Mouse (Mus musculus) small intestine, adult 2 months (tissue): Measurements from ENCODE around the gene Abcd1. TPM values are rescaled to one million over a fixed set of nuclear protein-coding genes. Genes with fewer than 3 reads are reported as not detected.

ENCODE experiments used
- H3K27ac ChIP-seq: fragments of 200-500 bp; 2 replicates; pipeline ENCODE4 v1.5.1; 2012; ENCODE audit warnings: low read depth, low read length, control low read depth, inconsistent platforms; ENCODE audit not compliant: insufficient read depth
- H3K27me3 ChIP-seq: fragments of 200-500 bp; 2 replicates; pipeline ENCODE4 v1.6.1; 2012; ENCODE audit warnings: mild to moderate bottlenecking, moderate library complexity, low read length, inconsistent platforms; ENCODE audit not compliant: control insufficient read depth, insufficient read depth
- H3K36me3 ChIP-seq: fragments of 200-500 bp; 2 replicates; pipeline ENCODE4 v1.6.1; 2012; ENCODE audit warnings: mild to moderate bottlenecking, low read length, control low read depth, inconsistent platforms; ENCODE audit not compliant: control insufficient read depth, insufficient read depth
- H3K4me1 ChIP-seq: fragments of 200-500 bp; 2 replicates; pipeline ENCODE4 v1.6.1; 2012; ENCODE audit warnings: low read length, inconsistent platforms, mixed read lengths; ENCODE audit not compliant: control insufficient read depth, insufficient read depth, insufficient read length
- H3K4me3 ChIP-seq: fragments of 200-500 bp; 2 replicates; pipeline ENCODE4 v1.5.1; 2012; ENCODE audit warnings: low read depth, mild to moderate bottlenecking, control low read depth, inconsistent platforms, low read length, moderate library complexity
- CTCF ChIP-seq: fragments of 200-500 bp; IDR thresholded peaks from 2 replicates; pipeline ENCODE4 v1.5.1; 2012; ENCODE audit warnings: low read depth, mild to moderate bottlenecking, control low read depth, inconsistent platforms, low read length, moderate library complexity, mixed read lengths; ENCODE audit not compliant: insufficient replicate concordance, insufficient read length; ENCODE audit errors: extremely low read depth
- POLR2A ChIP-seq: fragments of 200-500 bp; IDR thresholded peaks from 2 replicates; pipeline ENCODE4 v1.6.1; 2012; ENCODE audit warnings: low read depth, mild to moderate bottlenecking, control low read depth, inconsistent platforms, low read length, moderate library complexity
- WGBS: fragments of 180-500 bp; shearing (Covaris S2); methylation state at CpG from one replicate; pipeline ENCODE4 v1.1.7; 2018; 5-methylcytosine and 5-hydroxymethylcytosine counted together
- polyA plus RNA-seq: library from polyadenylated mRNA; depleted of rRNA; stranded (reverse); fragments of >200 nt; gene quantifications from 2 replicates; pipeline ENCODE4 v1.2.3, GENCODE M21; 2012

The Abcd1 gene
- polyA plus RNA-seq, 1 experiment, result 99.9 TPM

GRCm38 (mm10) chrX:73676668-73677067 lies 39.7 kb upstream of the Abcd1 start:
- Histone ChIP-seq H3K27ac (no peak overlapping the region), H3K36me3 (peaks cover 54% of the 10 kb centered on the region), H3K4me1 (0 out of 2 replicates have a peak, but pooled peaks cover 2% of the 10 kb centered on the region), H3K4me3 (peak overlapping the region; percentile 34; the same call in 1 of the 2 replicates), H3K27me3 (no peaks in the 10 kb centered on the region)
- 95% methylated on average over 4 of the region's 4 CpGs for WGBS
- TF ChIP-seq POLR2A, result no peak
- no peak for TF ChIP-seq CTCF

- peaks cover 9% of the 10 kb centered on the region; the same call in 1 of the 2 replicates for H3K4me1 ChIP-seq
- WGBS, result 85% methylated on average over 2 of the region's 2 CpGs
- no peak for TF ChIP-seq POLR2A
- TF ChIP-seq CTCF, result no peak
- no peaks in the 10 kb centered on the region for H3K27me3 ChIP-seq
- no peak overlapping the region for H3K4me3 ChIP-seq
- peak overlapping the region; percentile 99; the same call in 1 of the 2 replicates for H3K27ac ChIP-seq
- H3K36me3 ChIP-seq, result peaks cover 55% of the 10 kb centered on the region
Observed at GRCm38 (mm10) chrX:73684156-73684555, 32.2 kb upstream of the Abcd1 start.

GRCm38 (mm10) chrX:73684978-73685377 lies 31.4 kb upstream of the Abcd1 start:
- H3K4me3 ChIP-seq, result no peak overlapping the region
- TF ChIP-seq POLR2A (no peak), CTCF (no peak)
- H3K27me3 ChIP-seq, result no peaks in the 10 kb centered on the region
- peaks cover 50% of the 10 kb centered on the region for H3K36me3 ChIP-seq
- peak overlapping the region; percentile 99 for H3K27ac ChIP-seq
- peaks cover 9% of the 10 kb centered on the region; the same call in 1 of the 2 replicates for H3K4me1 ChIP-seq

GRCm38 (mm10) chrX:73685629-73686028 lies 30.8 kb upstream of the Abcd1 start:
- H3K36me3 ChIP-seq, result peaks cover 44% of the 10 kb centered on the region
- H3K27ac ChIP-seq, result peak overlapping the region; percentile 99
- H3K27me3 ChIP-seq, result no peaks in the 10 kb centered on the region
- 22% methylated on average over 3 of the region's 3 CpGs for WGBS
- TF ChIP-seq POLR2A, result no peak
- no peak for TF ChIP-seq CTCF
- H3K4me1 ChIP-seq, result peaks cover 10% of the 10 kb centered on the region; the same call in 1 of the 2 replicates
- H3K4me3 ChIP-seq, result no peak overlapping the region

- Histone ChIP-seq H3K36me3 (peaks cover 32% of the 10 kb centered on the region), H3K4me3 (no peak overlapping the region), H3K27me3 (no peaks in the 10 kb centered on the region), H3K27ac (peak overlapping the region; percentile 39; the same call in 1 of the 2 replicates), H3K4me1 (peaks cover 12% of the 10 kb centered on the region; the same call in 1 of the 2 replicates)
- TF ChIP-seq CTCF (peak; percentile 73; the same call in 1 of the 2 replicates), POLR2A (no peak)
- WGBS, result 40% methylated on average over 5 of the region's 5 CpGs
Observed at GRCm38 (mm10) chrX:73690917-73691629, 25.3 kb upstream of the Abcd1 start.

GRCm38 (mm10) chrX:73700472-73700871 lies 15.9 kb upstream of the Abcd1 start:
- WGBS, result 47% methylated on average over 1 of the region's 1 CpGs
- H3K36me3 ChIP-seq, result peaks cover 6% of the 10 kb centered on the region; the same call in 1 of the 2 replicates
- H3K27ac ChIP-seq, result no peak overlapping the region
- H3K27me3 ChIP-seq, result no peaks in the 10 kb centered on the region
- H3K4me3 ChIP-seq, result no peak overlapping the region
- H3K4me1 ChIP-seq, result no peaks in the 10 kb centered on the region
- TF ChIP-seq POLR2A (no peak), CTCF (no peak)

- WGBS, result 17% methylated on average over 21 of the region's 21 CpGs
- Histone ChIP-seq H3K4me3 (peak overlapping the region; percentile 81), H3K4me1 (peaks cover 11% of the 10 kb centered on the region), H3K36me3 (peaks cover 13% of the 10 kb centered on the region), H3K27ac (peak overlapping the region; percentile 77), H3K27me3 (no peaks in the 10 kb centered on the region)
- no peak for TF ChIP-seq POLR2A
- TF ChIP-seq CTCF, result peak; percentile 30; the same call in 1 of the 2 replicates
Observed at GRCm38 (mm10) chrX:73715476-73716108, 805 bp upstream of the Abcd1 start.
